12 mouse cellular contexts compared by ENCODE assay signal in genomic region chr16:91475753-91476152, GRCm38 (mm10). TPM values are rescaled to one million over a fixed set of nuclear protein-coding genes. Genes with fewer than 3 reads are reported as not detected.
DNase-seq lines count a peak whose midpoint lies in the region; ATAC-seq and TF ChIP-seq lines count a peak whose summit lies in the region.
"Had no signal": no experiment of that assay in that cellular context is flagged by ENCODE, and none has a peak within 500 bp of the region (broad histone marks: within the 10 kb centered on the region; RNA-seq: fewer than 3 reads in every experiment).

No protein-coding gene starts in this region.

- H3K4me2 ChIP-seq in intestine, postnatal 0 days (replicated peaks; ENCODE audit: low read depth): peak overlapping the region; percentile 46
- H3K4me2 ChIP-seq in liver, embryonic 11.5 days: no peak overlapping the region
- H3K4me2 ChIP-seq: limb, embryonic 13.5 days had no signal

- peaks cover 10% of the 10 kb centered on the region; the same call in 1 of the 2 replicates for H3K4me1 ChIP-seq in spleen, adult 2 months (ENCODE audit: control insufficient read depth, insufficient read depth, insufficient read length)
- peaks cover 7% of the 10 kb centered on the region for H3K4me1 ChIP-seq in intestine, postnatal 0 days (replicated peaks; ENCODE audit: control insufficient read depth, insufficient read depth, low read length)
- H3K4me1 ChIP-seq in liver, embryonic 11.5 days (replicated peaks; ENCODE audit: control insufficient read depth, insufficient read depth, low read length): no peaks in the 10 kb centered on the region; the same call in 1 of the 2 replicates
- H3K4me1 ChIP-seq: limb, embryonic 13.5 days had no signal

- H3K27ac ChIP-seq in spleen, adult 2 months (ENCODE audit: insufficient read depth, low read length): peak overlapping the region; percentile 59
- peak overlapping the region; percentile 42; the same call in 1 of the 2 replicates for H3K27ac ChIP-seq in intestine, postnatal 0 days (ENCODE audit: low read depth, low read length)
- no peak overlapping the region for H3K27ac ChIP-seq in liver, embryonic 11.5 days (ENCODE audit: low read depth, low read length)
- H3K27ac ChIP-seq: limb, embryonic 13.5 days had no signal

- H3K9ac ChIP-seq in intestine, postnatal 0 days (ENCODE audit: low read depth, low read length): no peak overlapping the region
- no peak overlapping the region for H3K9ac ChIP-seq in liver, embryonic 11.5 days (ENCODE audit: low read depth, low read length)
- H3K9ac ChIP-seq: limb, embryonic 13.5 days had no signal

- no peaks in the 10 kb centered on the region for H3K27me3 ChIP-seq in spleen, adult 2 months (ENCODE audit: control insufficient read depth, insufficient read depth, low read length)
- H3K27me3 ChIP-seq in intestine, postnatal 0 days (replicated peaks; ENCODE audit: control insufficient read depth, insufficient read depth, low read length): no peaks in the 10 kb centered on the region
- H3K27me3 ChIP-seq in liver, embryonic 11.5 days (replicated peaks; ENCODE audit: control insufficient read depth, insufficient read depth, low read length): no peaks in the 10 kb centered on the region
- H3K27me3 ChIP-seq: limb, embryonic 13.5 days had no signal

- no peak for ATAC-seq in intestine, postnatal 0 days
- ATAC-seq in liver, embryonic 11.5 days (replicated peaks; ENCODE audit: low FRiP score): no peak

- peak in 1 of 2 experiments; percentile 75 for DNase-seq in spleen, adult 2 months (ENCODE audit: low read depth in 1 of 2, low spot score in 2 of 2)
- no peak for DNase-seq in spleen, adult 12 weeks (ENCODE audit: low spot score)
- peak; percentile 55 for DNase-seq in NIH3T3 (ENCODE audit: low read depth)
- DNase-seq in thymus, postnatal 4 days: peak; percentile 35
- no peak for DNase-seq in kidney, postnatal 14 days
- DNase-seq in liver, embryonic 11.5 days (ENCODE audit: low spot score): no peak
- DNase-seq in frontal cortex, postnatal 36 days (ENCODE audit: low spot score in 2 of 2): no peak
- DNase-seq: adrenal gland, postnatal 14 days; cerebellum, adult 11-12 months; lung, postnatal 10 days had no signal

- no peaks in the 10 kb centered on the region for H3K9me3 ChIP-seq in intestine, postnatal 0 days (ENCODE audit: control insufficient read depth)
- H3K9me3 ChIP-seq in liver, embryonic 11.5 days (ENCODE audit: control insufficient read depth, low read length): no peaks in the 10 kb centered on the region
- H3K9me3 ChIP-seq: limb, embryonic 13.5 days had no signal

- no peak for TF ChIP-seq CTCF in spleen, adult 2 months (IDR thresholded peaks at IDR 0.05; ENCODE audit: extremely low read depth, insufficient read depth, insufficient read length, insufficient replicate concordance)
- TF ChIP-seq CTCF in intestine, postnatal 0 days (IDR thresholded peaks at IDR 0.05; ENCODE audit: low read depth): no peak

- no peak for TF ChIP-seq POLR2A in spleen, adult 2 months (IDR thresholded peaks at IDR 0.05; ENCODE audit: low read depth, low read length)

- 50% methylated on average over 7 of the region's 7 CpGs for WGBS in spleen, adult 2 months
- WGBS in intestine, postnatal 0 days: 27% methylated on average over 7 of the region's 7 CpGs
- WGBS in liver, embryonic 11.5 days: 60% methylated on average over 7 of the region's 7 CpGs

- H3K36me3 ChIP-seq in spleen, adult 2 months (ENCODE audit: control insufficient read depth, insufficient read depth, low read length): no peaks in the 10 kb centered on the region
- H3K36me3 ChIP-seq in intestine, postnatal 0 days (ENCODE audit: control insufficient read depth, insufficient read depth): no peaks in the 10 kb centered on the region
- H3K36me3 ChIP-seq in liver, embryonic 11.5 days (ENCODE audit: control insufficient read depth, insufficient read depth, low read length): no peaks in the 10 kb centered on the region
- H3K36me3 ChIP-seq: limb, embryonic 13.5 days had no signal

- no peak overlapping the region for H3K4me3 ChIP-seq in spleen, adult 2 months (ENCODE audit: extremely low read depth, insufficient read depth, insufficient read length)
- no peak overlapping the region for H3K4me3 ChIP-seq in intestine, postnatal 0 days (ENCODE audit: low read depth, low read length)
- H3K4me3 ChIP-seq in liver, embryonic 11.5 days (ENCODE audit: low read depth, low read length): no peak overlapping the region
- H3K4me3 ChIP-seq: limb, embryonic 13.5 days had no signal

RNA-seq across cellular contexts. Expression of gene Ifnar1, which starts 9.3 kb away (rescaled TPM):
- 22.3 and 25.4 TPM in 2 replicates for polyA plus RNA-seq in spleen, adult 2 months (2012; rRNA removed)
- 18.2 and 21.6 TPM in 2 replicates for polyA plus RNA-seq in intestine, postnatal 0 days (2015; fragmentation: Nextera tagmentation; extraction: Ambion mirVana)
- 32.6 and 35.5 TPM in 2 replicates for polyA plus RNA-seq in liver, embryonic 11.5 days (2014; fragmentation: Nextera tagmentation; extraction: Ambion mirVana)

Comparison
In these comparisons a context has a peak if more than half of its experiments do, and no peak if none do; other contexts are left out.
1. DNase-seq: peak in NIH3T3 (single experiment) and thymus, postnatal 4 days (single experiment); none in spleen, adult 12 weeks (single experiment), kidney, postnatal 14 days (single experiment), liver, embryonic 11.5 days (single experiment) and frontal cortex, postnatal 36 days (0 of 2).